Mouse (Mus musculus) layer of hippocampus, postnatal 25 days (tissue): ENCODE measurements around the gene Zfp281. TPM values are rescaled to one million over a fixed set of nuclear protein-coding genes. Genes with fewer than 3 reads are reported as not detected.

Experiments
- total RNA-seq, 2 experiments: library from RNA; stranded (reverse); gene quantifications; 2 replicates each; pipeline ENCODE4 v1.2.3; 2021

The Zfp281 gene
- total RNA-seq, 2 experiments from 2014 or later, result 34.3 to 36.5 TPM

Other genes starting within 250 kb of the Zfp281 start
- gene Ddx59, start 209.6 kb upstream of the Zfp281 start, total RNA-seq, result 10 to 100 TPM; 10.5 to 12.0 TPM
- under 1 TPM; 0.26 to 0.39 TPM for gene Kif14, start 158.6 kb upstream of the Zfp281 start, total RNA-seq